Mouse (Mus musculus) MEL (cell line): ENCODE data around the gene Fam169b. TPM values are rescaled to one million over a fixed set of nuclear protein-coding genes. Genes with fewer than 3 reads are reported as not detected.

ENCODE experiments used
- DNase-seq: peaks from one replicate; pipeline ENCODE4 v3.0.0; 2011; ENCODE audit warnings: low read depth, low spot score
- H3K27ac ChIP-seq: 2 replicates; pipeline ENCODE4 v1.5.1; 2012; ENCODE audit warnings: low read depth, mild to moderate bottlenecking, control low read depth, low read length, moderate library complexity; ENCODE audit not compliant: control insufficient read depth
- H3K27me3 ChIP-seq, 2 experiments: fragments of 150-350 bp in 1 of 2; sonication (generic) in 1 of 2; 2 replicates each; pipeline ENCODE4 v1.6.1; 2012; ENCODE audit warnings: low read length in 2 of 2, mild to moderate bottlenecking in 2 of 2, improper control_type of control experiment in 1 of 2, moderate library complexity in 1 of 2; ENCODE audit not compliant: insufficient read depth in 2 of 2, control insufficient read depth in 1 of 2
- H3K36me3 ChIP-seq, 2 experiments: 2 replicates each; pipeline ENCODE4 v1.6.1; 2012 to 2014; ENCODE audit warnings: low read length in 2 of 2, improper control_type of control experiment in 1 of 2, inconsistent platforms in 1 of 2, mild to moderate bottlenecking in 1 of 2; ENCODE audit not compliant: insufficient read depth in 2 of 2, control insufficient read depth in 1 of 2
- H3K4me1 ChIP-seq, 2 experiments: fragments of 150-350 bp in 1 of 2; sonication (generic) in 1 of 2; 2 replicates each; pipeline ENCODE4 v1.6.1; 2012; ENCODE audit warnings: low read length in 2 of 2, improper control_type of control experiment in 1 of 2, mild to moderate bottlenecking in 1 of 2; ENCODE audit not compliant: insufficient read depth in 2 of 2, control insufficient read depth in 1 of 2
- H3K4me3 ChIP-seq, 2 experiments: fragments of 150-350 bp in 1 of 2; sonication (generic) in 1 of 2; 2 replicates each; pipeline ENCODE4 v1.5.1; 2012; ENCODE audit warnings: low read depth in 2 of 2, low read length in 2 of 2, mild to moderate bottlenecking in 2 of 2, moderate library complexity in 2 of 2, control low read depth in 1 of 2, improper control_type of control experiment in 1 of 2; ENCODE audit not compliant: control insufficient read depth in 1 of 2, insufficient read depth in 1 of 2
- H3K79me2 ChIP-seq: 2 replicates; pipeline ENCODE4 v1.6.1; 2012; ENCODE audit warnings: mild to moderate bottlenecking, low read length, moderate library complexity; ENCODE audit not compliant: control insufficient read depth, poor library complexity, insufficient read depth
- H3K9ac ChIP-seq: 2 replicates; pipeline ENCODE4 v1.6.1; 2012; ENCODE audit warnings: low read depth, mild to moderate bottlenecking, control low read depth, low read length, moderate library complexity; ENCODE audit not compliant: control insufficient read depth, poor library complexity, severe bottlenecking
- H3K9me3 ChIP-seq: fragments of 150-350 bp; sonication (generic); replicated peaks from 2 replicates; pipeline ENCODE4 v1.6.1; 2012; ENCODE audit warnings: mild to moderate bottlenecking, low read length, improper control_type of control experiment, moderate library complexity; ENCODE audit not compliant: insufficient read depth
- BHLHE40 ChIP-seq: IDR thresholded peaks from 2 replicates; pipeline ENCODE4 v1.6.1; 2012; ENCODE audit warnings: low read depth, mild to moderate bottlenecking, inconsistent platforms, low read length, improper control_type of control experiment, borderline replicate concordance
- CHD1 ChIP-seq: IDR thresholded peaks from 2 replicates; pipeline ENCODE4 v1.6.1; 2012; ENCODE audit warnings: low read depth, mild to moderate bottlenecking, inconsistent platforms, low read length, improper control_type of control experiment
- CHD2 ChIP-seq: IDR thresholded peaks from 2 replicates; pipeline ENCODE4 v1.6.1; 2011; ENCODE audit warnings: low read length, improper control_type of control experiment
- CTCF ChIP-seq, 3 experiments: IDR thresholded peaks in 2 of 3; conservative IDR thresholded peaks in 1 of 3; 2 replicates each; pipeline ENCODE4 v1.5.1; 2011 to 2012; ENCODE audit warnings: low read length in 3 of 3, low read depth in 2 of 3, mild to moderate bottlenecking in 2 of 3, improper control_type of control experiment in 1 of 3, inconsistent platforms in 1 of 3, mixed read lengths in 1 of 3, moderate library complexity in 1 of 3; ENCODE audit not compliant: control insufficient read depth in 1 of 3, insufficient read depth in 1 of 3, poor library complexity in 1 of 3, severe bottlenecking in 1 of 3
- E2F4 ChIP-seq: IDR thresholded peaks from 2 replicates; pipeline ENCODE4 v1.6.1; 2011; ENCODE audit warnings: low read depth, low read length, improper control_type of control experiment, borderline replicate concordance
- ELF1 ChIP-seq: IDR thresholded peaks from 2 replicates; pipeline ENCODE4 v1.6.1; 2014; ENCODE audit warnings: low read depth, mild to moderate bottlenecking, inconsistent platforms, low read length, improper control_type of control experiment, moderate library complexity
- EP300 ChIP-seq, 2 experiments: IDR thresholded peaks; 2 replicates each; pipeline ENCODE4 v1.6.1; 2011; ENCODE audit warnings: improper control_type of control experiment in 2 of 2, low read length in 2 of 2, low read depth in 1 of 2, mild to moderate bottlenecking in 1 of 2
- ETS1 ChIP-seq: IDR thresholded peaks from 2 replicates; pipeline ENCODE4 v1.6.1; 2012; ENCODE audit warnings: low read depth, mild to moderate bottlenecking, inconsistent platforms, low read length, improper control_type of control experiment, moderate library complexity
- GABPA ChIP-seq: IDR thresholded peaks from 2 replicates; pipeline ENCODE4 v1.6.1; 2012; ENCODE audit warnings: low read depth, mild to moderate bottlenecking, inconsistent platforms, low read length, improper control_type of control experiment, moderate library complexity
- GATA1 ChIP-seq: IDR thresholded peaks from 2 replicates; pipeline ENCODE4 v1.6.1; 2011; ENCODE audit warnings: low read depth, low read length, improper control_type of control experiment
- HCFC1 ChIP-seq: IDR thresholded peaks from 2 replicates; pipeline ENCODE4 v1.6.1; 2012; ENCODE audit warnings: low read depth, mild to moderate bottlenecking, inconsistent platforms, low read length, improper control_type of control experiment, moderate library complexity
- JUND ChIP-seq: IDR thresholded peaks from 2 replicates; pipeline ENCODE4 v1.6.1; 2011; ENCODE audit warnings: low read depth, mild to moderate bottlenecking, improper control_type of control experiment, low read length
- KAT2A ChIP-seq: conservative IDR thresholded peaks from 2 replicates; pipeline ENCODE4 v1.6.1; 2012; ENCODE audit warnings: low read depth, low read length, improper control_type of control experiment, inconsistent platforms
- MAFK ChIP-seq: IDR thresholded peaks from 2 replicates; pipeline ENCODE4 v1.6.1; 2011; ENCODE audit warnings: low read depth, mild to moderate bottlenecking, low read length, improper control_type of control experiment, borderline replicate concordance
- MAZ ChIP-seq: IDR thresholded peaks from 2 replicates; pipeline ENCODE4 v1.6.1; 2012; ENCODE audit warnings: low read depth, mild to moderate bottlenecking, inconsistent platforms, low read length, improper control_type of control experiment
- MEF2A ChIP-seq: IDR thresholded peaks from 2 replicates; pipeline ENCODE4 v1.6.1; 2014; ENCODE audit warnings: low read depth, mild to moderate bottlenecking, inconsistent platforms, low read length, improper control_type of control experiment; ENCODE audit not compliant: poor library complexity, insufficient replicate concordance, severe bottlenecking; ENCODE audit errors: extremely low read depth
- MXI1 ChIP-seq: IDR thresholded peaks from 2 replicates; pipeline ENCODE4 v1.6.1; 2011; ENCODE audit warnings: mild to moderate bottlenecking, low read depth, low read length, improper control_type of control experiment
- MYB ChIP-seq: IDR thresholded peaks from 2 replicates; pipeline ENCODE4 v1.6.1; 2011; ENCODE audit warnings: mild to moderate bottlenecking, low read depth, low read length, improper control_type of control experiment
- POLR2AphosphoS2 ChIP-seq: IDR thresholded peaks from 2 replicates; pipeline ENCODE4 v1.6.1; 2011; ENCODE audit warnings: low read length, improper control_type of control experiment
- POLR2AphosphoS5 ChIP-seq: IDR thresholded peaks from 2 replicates; pipeline ENCODE4 v1.6.1; 2012; ENCODE audit warnings: low read depth, borderline replicate concordance, mild to moderate bottlenecking, inconsistent platforms, low read length, moderate library complexity, mixed read lengths
- TAL1 ChIP-seq: IDR thresholded peaks from 2 replicates; pipeline ENCODE4 v1.6.1; 2012; ENCODE audit warnings: mild to moderate bottlenecking, inconsistent platforms, low read length, moderate library complexity, mixed read lengths
- TBP ChIP-seq: IDR thresholded peaks from 2 replicates; pipeline ENCODE4 v1.8.0; 2011; ENCODE audit warnings: low read depth, low read length, improper control_type of control experiment
- TCF12 ChIP-seq: IDR thresholded peaks from 2 replicates; pipeline ENCODE4 v1.6.1; 2014; ENCODE audit warnings: low read depth, mild to moderate bottlenecking, inconsistent platforms, low read length, improper control_type of control experiment, moderate library complexity
- UBTF ChIP-seq: IDR thresholded peaks from 2 replicates; pipeline ENCODE4 v1.6.1; 2012; ENCODE audit warnings: low read depth, mild to moderate bottlenecking, inconsistent platforms, low read length, improper control_type of control experiment, moderate library complexity, borderline replicate concordance; ENCODE audit not compliant: insufficient read depth
- USF1 ChIP-seq: IDR thresholded peaks from 2 replicates; pipeline ENCODE4 v1.6.1; 2014; ENCODE audit warnings: low read depth, mild to moderate bottlenecking, inconsistent platforms, low read length, improper control_type of control experiment, moderate library complexity
- ZC3H11A ChIP-seq: IDR thresholded peaks from 2 replicates; pipeline ENCODE4 v1.6.1; 2012; ENCODE audit warnings: low read depth, mild to moderate bottlenecking, inconsistent platforms, low read length, improper control_type of control experiment
- ZKSCAN1 ChIP-seq: IDR thresholded peaks from 2 replicates; pipeline ENCODE4 v1.6.1; 2012; ENCODE audit warnings: low read depth, mild to moderate bottlenecking, inconsistent platforms, low read length, improper control_type of control experiment, moderate library complexity
- ZNF384 ChIP-seq: IDR thresholded peaks from 2 replicates; pipeline ENCODE4 v1.6.1; 2012; ENCODE audit warnings: low read depth, mild to moderate bottlenecking, inconsistent platforms, low read length, improper control_type of control experiment
- polyA plus RNA-seq, 2 experiments: library from polyadenylated mRNA; stranded (reverse) in 1 of 2; unstranded in 1 of 2; fragments of >175 nt in 1 of 2; fragments of >200 nt in 1 of 2; gene quantifications; 2 replicates each; pipeline versions ENCODE4 v1.2.1 to v1.2.4; 2012; ENCODE audit warnings: low replicate concordance in 2 of 2, low read depth in 1 of 2; ENCODE audit not compliant: insufficient read length in 2 of 2, insufficient read depth in 1 of 2, missing spikeins in 1 of 2
- total RNA-seq: library from RNA; depleted of rRNA; stranded (reverse); fragments of 300-350 nt; gene quantifications from 2 replicates; pipeline ENCODE4 v1.2.3, GENCODE M21; 2012

Gene Fam169b
- total and polyA plus RNA-seq, 3 experiments, result not detected

- H3K27ac ChIP-seq, result no peak overlapping the region
- H3K79me2 ChIP-seq, result no peaks in the 10 kb centered on the region
- no peaks in the 10 kb centered on the region for H3K27me3 ChIP-seq
- peak overlapping the region; percentile 6 to 42 for H3K4me3 ChIP-seq
- no peak overlapping the region for H3K9ac ChIP-seq
- no peak for TF ChIP-seq ZC3H11A
- TF ChIP-seq E2F4, result no peak
- TF ChIP-seq CHD2, result no peak
- peak; percentile 41; the same call in 1 of the 2 replicates for TF ChIP-seq HCFC1
- no peak for TF ChIP-seq UBTF
- TF ChIP-seq USF1, result no peak
- TF ChIP-seq ELF1, result peak; percentile 29; the same call in 1 of the 2 replicates
- TF ChIP-seq MAFK, result no peak
- TF ChIP-seq ETS1, result no peak
- H3K36me3 ChIP-seq, result peaks cover 0 to 6% of the 10 kb centered on the region in 2 experiments; a peak in 2 of 4 replicates
- H3K9me3 ChIP-seq, result no peaks in the 10 kb centered on the region
- peak; percentile 79 for DNase-seq
- H3K4me1 ChIP-seq, result peaks cover 0 to 8% of the 10 kb centered on the region in 2 experiments; a peak in 1 of 4 replicates
These were observed 27.5 kb downstream of the Fam169b start for GRCm38 (mm10) chr7:68301160-68301559.

- DNase-seq, result peak; percentile 89
- Histone ChIP-seq H3K27me3 (no peaks in the 10 kb centered on the region), H3K27ac (no peak overlapping the region), H3K9me3 (no peaks in the 10 kb centered on the region), H3K4me3 (peak overlapping the region; percentile 84 to 87), H3K9ac (peak overlapping the region; percentile 60), H3K4me1 (peaks cover 0 to 8% of the 10 kb centered on the region in 2 experiments; a peak in 1 of 4 replicates), H3K79me2 (no peaks in the 10 kb centered on the region), H3K36me3 (peaks cover 0 to 6% of the 10 kb centered on the region in 2 experiments; a peak in 2 of 4 replicates)
- no peak for TF ChIP-seq GABPA
- no peak for TF ChIP-seq TBP
- no peak for TF ChIP-seq TAL1
- TF ChIP-seq KAT2A, result no peak
- peak; percentile 71 to 94 (median 86) for TF ChIP-seq CTCF (IDR thresholded peaks at IDR 0.05 in 2 of 3, conservative IDR thresholded peaks at IDR 0.05 in 1 of 3; ENCODE audit: control insufficient read depth in 1 of 3, insufficient read depth in 1 of 3, low read depth in 2 of 3, low read length in 3 of 3, poor library complexity in 1 of 3, severe bottlenecking in 1 of 3)
- no peak for TF ChIP-seq MXI1
- no peak for TF ChIP-seq ETS1
- TF ChIP-seq JUND, result no peak
- no peak for TF ChIP-seq MAFK
- TF ChIP-seq USF1, result no peak
- peak; percentile 83 for TF ChIP-seq ZC3H11A
- TF ChIP-seq ZKSCAN1, result no peak
- TF ChIP-seq E2F4, result no peak
- TF ChIP-seq GATA1, result no peak
- TF ChIP-seq ZNF384, result peak; percentile 24; the same call in 1 of the 2 replicates
- no peak for TF ChIP-seq TCF12
- no peak for TF ChIP-seq CHD1
- no peak for TF ChIP-seq CHD2
- no peak for TF ChIP-seq BHLHE40
- TF ChIP-seq ELF1, result no peak
- no peak for TF ChIP-seq EP300 (IDR thresholded peaks at IDR 0.05; ENCODE audit: low read depth in 1 of 2, low read length in 2 of 2)
- 0 out of 2 replicates have a peak, but pooled peaks have one; percentile 50 for TF ChIP-seq MAZ
- no peak for TF ChIP-seq POLR2AphosphoS5
- TF ChIP-seq MYB, result no peak
- TF ChIP-seq POLR2AphosphoS2, result no peak
- no peak for TF ChIP-seq MEF2A
These were observed 29.2 kb downstream of the Fam169b start for GRCm38 (mm10) chr7:68302586-68303433.
